Mouse (Mus musculus) heart, adult 2 months (tissue): Measurements from ENCODE around the gene Bbox1. TPM values are rescaled to one million over a fixed set of nuclear protein-coding genes. Genes with fewer than 3 reads are reported as not detected.

ENCODE experiments used
- DNase-seq, 2 experiments: peaks; one replicate each; pipeline ENCODE4 v3.0.0; 2021
- H3K27ac ChIP-seq: fragments of 200-600 bp; 2 replicates; pipeline ENCODE4 v1.8.1; 2022
- H3K27me3 ChIP-seq: fragments of 200-500 bp; 2 replicates; pipeline ENCODE4 v1.6.1; 2012; ENCODE audit warnings: mild to moderate bottlenecking, low read length, inconsistent platforms, mixed read lengths; ENCODE audit not compliant: control insufficient read depth, insufficient read depth
- H3K36me3 ChIP-seq: fragments of 200-500 bp; 2 replicates; pipeline ENCODE4 v1.6.1; 2012; ENCODE audit warnings: low read length, inconsistent platforms; ENCODE audit not compliant: control insufficient read depth, insufficient read depth
- H3K4me1 ChIP-seq: fragments of 200-500 bp; 2 replicates; pipeline ENCODE4 v1.6.1; 2011; ENCODE audit warnings: low read length; ENCODE audit not compliant: control insufficient read depth, insufficient read depth
- H3K4me3 ChIP-seq: fragments of 200-600 bp; 2 replicates; pipeline ENCODE4 v1.8.1; 2022
- H3K79me2 ChIP-seq: fragments of 200-500 bp; replicated peaks from 2 replicates; pipeline ENCODE4 v1.6.1; 2012; ENCODE audit warnings: mild to moderate bottlenecking, inconsistent platforms, low read length, moderate library complexity, mixed read lengths; ENCODE audit not compliant: control insufficient read depth, insufficient read depth
- H3K9ac ChIP-seq: fragments of 200-500 bp; 2 replicates; pipeline ENCODE4 v1.6.1; 2012; ENCODE audit warnings: low read depth, mild to moderate bottlenecking, control low read depth, inconsistent platforms, low read length, mixed read lengths
- CTCF ChIP-seq: fragments of 200-600 bp; IDR thresholded peaks from 2 replicates; pipeline ENCODE4 v1.8.1; 2022; ENCODE audit warnings: antibody characterized with exemption, mild to moderate bottlenecking, moderate library complexity
- EP300 ChIP-seq: fragments of 200-500 bp; IDR thresholded peaks from 2 replicates; pipeline ENCODE4 v1.6.1; 2011; ENCODE audit warnings: low read depth, low read length, control low read depth; ENCODE audit not compliant: insufficient read depth
- POLR2A ChIP-seq: fragments of 200-500 bp; IDR thresholded peaks from 2 replicates; pipeline ENCODE4 v1.6.1; 2011; ENCODE audit warnings: mild to moderate bottlenecking, low read depth, low read length, control low read depth; ENCODE audit not compliant: insufficient read depth
- WGBS: fragments of 180-500 bp; shearing (Covaris S2); methylation state at CpG from one replicate; pipeline ENCODE4 v1.1.7; 2018; 5-methylcytosine and 5-hydroxymethylcytosine counted together
- intact Hi-C: fragments of 180-260 bp; cut with DNase I; formaldehyde crosslinking; loops from one replicate; pipeline ENCODE4 v1.15.1; 2025
- long read RNA-seq: library from polyadenylated mRNA; stranded (forward); transcript quantifications from one replicate; pipeline ENCODE4 v2.0.0, GENCODE M21; 2021
- polyA plus RNA-seq: library from polyadenylated mRNA; depleted of rRNA; stranded (reverse); fragments of >200 nt; gene quantifications from 2 replicates; pipeline ENCODE4 v1.2.3, GENCODE M21; 2012; rRNA removed
- total RNA-seq, 2 experiments: library from RNA; stranded (reverse); gene quantifications; 2 replicates each; pipeline ENCODE4 v1.2.3; 2021

Gene Bbox1
- total RNA-seq, result under 1 TPM; 0.13 to 0.14 TPM
- 0.03 and 0.23 TPM in 2 replicates for polyA plus RNA-seq
- long read RNA-seq, result 0 reads

DNA sequence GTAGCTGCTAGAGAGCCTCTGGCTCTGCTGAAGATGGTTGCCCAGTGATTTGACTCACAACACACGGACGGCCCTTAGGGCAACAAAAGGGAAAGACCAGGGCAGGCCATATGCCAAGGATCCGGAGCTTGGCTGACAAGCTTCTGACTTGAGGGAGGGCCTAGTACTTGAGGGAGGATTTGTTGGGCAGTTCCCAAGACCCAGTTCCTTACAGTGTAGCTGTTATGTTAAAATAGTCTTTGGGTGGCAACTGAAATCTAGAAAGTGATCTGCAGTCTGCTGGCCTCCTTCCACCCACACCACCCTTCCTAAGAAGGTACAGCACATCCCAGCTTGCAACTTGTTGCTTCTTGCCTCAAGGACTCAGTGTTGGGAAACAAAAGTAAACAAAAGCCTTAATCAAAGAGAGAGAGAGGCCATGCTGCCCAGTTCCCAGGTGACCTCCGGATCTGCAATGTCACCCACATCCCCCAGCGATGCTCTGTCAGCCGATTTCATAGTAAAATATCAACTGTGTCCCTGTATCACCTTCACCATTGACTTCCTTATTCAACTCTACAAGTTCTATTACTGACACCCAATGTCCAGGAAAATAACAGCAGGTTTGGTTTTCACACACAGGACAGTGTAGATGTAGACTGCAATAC, at the start of gene Bbox1:
Gene Bbox1, minus strand, starts transcription at position 52 of the 647 bp plus-strand sequence.
- H3K9ac ChIP-seq, result no peak within 1 kb of the TSS
- no peak within 1 kb of the TSS for H3K27ac ChIP-seq
- 64% methylated on average over 6 of the region's 6 CpGs for WGBS
- H3K4me3 ChIP-seq, result no peak within 1 kb of the TSS
- peak in 1 of 2 experiments; percentile 18 for DNase-seq
- H3K79me2 ChIP-seq, result no peaks in the 10 kb centered on the region
- H3K36me3 ChIP-seq, result no peaks in the 10 kb centered on the region
- no peaks in the 10 kb centered on the region for H3K27me3 ChIP-seq
- TF ChIP-seq CTCF (no peak), EP300 (no peak), POLR2A (no peak)
- H3K4me1 ChIP-seq, result no peaks in the 10 kb centered on the region
- intact Hi-C loops, result no loop called here

DNA sequence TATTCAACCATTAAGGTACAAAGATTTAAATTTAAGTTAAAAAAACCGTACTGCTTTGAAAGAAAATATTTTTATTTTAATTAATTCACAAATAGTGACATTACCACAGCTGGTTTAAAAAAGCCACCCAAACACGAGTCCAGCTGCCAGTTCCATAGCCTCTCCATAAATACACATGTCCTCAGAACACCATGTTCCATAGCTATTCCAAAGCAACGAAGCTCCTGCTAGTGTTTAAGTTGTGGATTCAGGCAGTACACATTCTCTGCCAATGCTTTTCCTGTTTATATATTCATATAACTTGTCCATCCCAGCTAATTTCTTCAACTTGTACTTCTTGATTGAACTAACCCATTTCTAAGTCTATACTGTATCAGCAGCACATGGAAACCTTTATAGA, 49.5 kb upstream of the Bbox1 start:
- intact Hi-C loops, result no loop called here
- no peak for DNase-seq
- Histone ChIP-seq H3K79me2 (no peaks in the 10 kb centered on the region), H3K4me3 (no peak overlapping the region), H3K27ac (no peak overlapping the region), H3K9ac (no peak overlapping the region), H3K27me3 (no peaks in the 10 kb centered on the region), H3K4me1 (no peaks in the 10 kb centered on the region), H3K36me3 (no peaks in the 10 kb centered on the region)
- WGBS, result 61% methylated on average over 3 of the region's 3 CpGs
- TF ChIP-seq CTCF (no peak), EP300 (no peak)

DNA sequence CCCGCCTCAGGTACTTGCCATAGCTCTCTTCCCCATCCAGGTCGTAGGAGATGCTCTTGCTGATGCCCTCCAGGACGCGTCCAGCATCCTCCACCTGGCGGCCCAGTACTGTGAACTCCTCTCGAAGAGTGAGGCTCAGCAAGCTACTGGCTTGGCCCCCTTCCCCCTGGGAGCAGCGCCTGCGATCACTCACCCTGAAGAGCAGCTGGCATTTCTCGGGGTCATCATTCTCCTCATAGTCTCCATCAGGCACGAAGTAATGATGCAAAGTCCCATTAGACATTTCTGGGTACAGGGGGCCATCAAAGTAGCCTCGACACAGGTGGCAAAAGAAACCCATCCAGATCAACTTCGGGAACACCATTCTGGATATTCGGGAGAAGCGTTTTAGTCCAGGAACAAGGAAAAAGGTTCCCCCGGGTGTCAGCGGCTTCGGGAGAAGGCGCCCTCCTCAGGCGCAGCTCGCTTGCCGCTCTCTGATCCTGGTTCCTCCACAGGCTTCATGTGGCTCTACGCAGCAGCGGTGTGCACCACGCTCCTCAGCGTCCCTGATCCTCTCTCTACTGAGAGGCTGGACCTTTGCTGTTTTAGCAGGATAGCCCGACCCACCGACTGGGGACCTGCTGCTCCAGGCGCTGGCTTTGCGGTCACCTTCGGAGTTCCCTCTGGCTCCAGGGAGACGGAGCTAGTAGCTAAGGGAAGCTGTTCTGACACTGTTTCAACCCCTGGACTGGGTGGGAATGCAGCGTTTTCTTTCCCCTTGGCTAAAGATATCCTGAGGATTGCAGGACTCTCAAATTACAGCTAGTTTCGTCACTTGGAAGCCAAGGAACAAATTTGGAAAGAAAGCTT, 48.3 kb upstream of the Bbox1 start, which contains the start of gene Fibin:
Gene Fibin, minus strand, starts transcription at position 752 of the 852 bp plus-strand sequence.
- WGBS, result 4% methylated on average over 33 of the region's 33 CpGs
- 0 out of 2 replicates have a peak, but pooled peaks have one; percentile 39 for TF ChIP-seq EP300
- peak; percentile 51 for TF ChIP-seq CTCF
- TF ChIP-seq POLR2A, result peak; percentile 80
- intact Hi-C loops, result no loop called here
- DNase-seq, result peak; percentile 71 to 76
- Histone ChIP-seq H3K4me3 (peak within 1 kb of the TSS; percentile 41), H3K4me1 (no peaks in the 10 kb centered on the region), H3K36me3 (no peaks in the 10 kb centered on the region), H3K9ac (peak within 1 kb of the TSS; percentile 47), H3K79me2 (no peaks in the 10 kb centered on the region), H3K27ac (peak within 1 kb of the TSS; percentile 74), H3K27me3 (no peaks in the 10 kb centered on the region)

DNA sequence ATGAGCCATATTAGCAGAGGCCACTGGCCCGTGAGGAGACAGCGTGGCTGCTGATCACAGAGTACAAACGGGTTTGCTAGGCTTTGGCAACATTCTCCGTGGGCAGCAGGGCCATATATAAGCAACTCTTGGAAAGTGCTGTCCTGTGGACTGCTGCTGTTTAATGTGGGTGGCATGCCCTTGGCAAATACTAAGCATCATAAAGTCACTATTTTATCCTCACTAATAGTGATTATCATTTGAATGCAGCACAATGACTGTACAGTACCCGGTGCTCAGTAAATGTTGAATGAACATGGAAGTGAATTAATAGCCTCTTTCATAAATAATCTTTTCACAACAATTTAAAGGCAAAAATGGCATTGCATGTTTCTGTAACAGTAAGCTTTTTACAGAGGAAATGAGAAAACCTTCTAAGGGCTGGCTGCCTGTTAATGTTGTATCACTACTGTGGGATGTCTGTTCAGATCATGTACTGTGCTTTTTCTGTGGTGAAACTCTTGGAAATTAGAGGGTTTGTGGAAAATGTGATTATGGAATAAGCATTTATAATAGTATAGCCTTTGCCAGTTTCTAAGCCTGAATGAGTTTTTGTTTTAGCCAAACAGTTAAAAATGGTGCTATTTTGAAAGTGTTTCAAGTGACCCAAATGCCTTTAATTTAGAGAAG, 39.1 kb upstream of the Bbox1 start:
- intact Hi-C loops, result no loop called here
- Histone ChIP-seq H3K27ac (no peak overlapping the region), H3K4me3 (no peak overlapping the region), H3K36me3 (no peaks in the 10 kb centered on the region), H3K9ac (no peak overlapping the region), H3K79me2 (no peaks in the 10 kb centered on the region), H3K4me1 (peaks cover 2% of the 10 kb centered on the region; the same call in 1 of the 2 replicates), H3K27me3 (no peaks in the 10 kb centered on the region)
- DNase-seq, result no peak
- TF ChIP-seq POLR2A (no peak), EP300 (no peak), CTCF (no peak)
- WGBS, result 85% methylated on average over 5 of the region's 5 CpGs

DNA sequence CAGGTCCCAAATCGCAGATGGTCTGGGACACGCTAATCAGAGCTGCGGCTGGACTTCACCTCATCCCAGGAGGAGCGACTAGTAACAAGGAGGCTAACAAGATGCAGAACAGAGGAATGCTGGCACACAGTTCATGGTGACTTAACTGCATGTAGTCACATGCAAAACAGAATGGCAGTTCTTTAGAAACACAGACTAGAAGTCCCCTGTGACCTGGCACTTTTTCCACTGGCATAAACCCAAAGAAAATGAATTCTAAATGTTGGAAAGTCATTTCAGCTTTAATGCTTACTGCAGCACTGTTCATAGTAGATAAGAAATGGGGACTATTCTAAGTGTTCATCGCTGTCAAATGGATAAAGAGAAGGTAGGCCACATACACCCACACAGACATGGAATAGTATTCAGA, 37.5 kb upstream of the Bbox1 start:
- DNase-seq, result no peak
- H3K27me3 ChIP-seq, result no peaks in the 10 kb centered on the region
- H3K79me2 ChIP-seq, result no peaks in the 10 kb centered on the region
- H3K27ac ChIP-seq, result no peak overlapping the region
- intact Hi-C loops, result no loop called here
- H3K4me1 ChIP-seq, result peaks cover 2% of the 10 kb centered on the region; the same call in 1 of the 2 replicates
- TF ChIP-seq POLR2A (no peak), CTCF (no peak), EP300 (no peak)
- H3K4me3 ChIP-seq, result no peak overlapping the region
- H3K9ac ChIP-seq, result no peak overlapping the region
- no peaks in the 10 kb centered on the region for H3K36me3 ChIP-seq
- WGBS, result 40% methylated on average over 5 of the region's 5 CpGs

DNA sequence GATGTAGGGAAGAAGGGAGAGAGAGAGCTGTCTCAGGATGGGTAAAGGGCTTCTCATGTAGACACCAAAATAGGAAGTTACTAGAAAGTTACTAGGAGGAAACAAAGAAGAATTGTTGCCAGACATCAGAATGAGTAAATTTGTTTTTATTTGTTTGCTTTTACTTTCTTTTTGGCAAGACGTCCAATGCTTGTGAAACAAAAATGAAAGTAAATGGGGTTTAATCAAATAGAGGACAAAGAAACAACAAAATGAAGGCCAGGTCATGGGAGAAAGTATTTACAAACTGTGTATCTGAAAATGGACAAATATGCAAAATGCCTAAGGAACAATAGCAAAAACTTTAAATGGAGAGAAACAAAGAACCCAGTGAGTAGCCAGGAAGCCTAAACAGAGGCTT, 37.0 kb upstream of the Bbox1 start:
- 55% methylated on average over 1 of the region's 1 CpGs for WGBS
- TF ChIP-seq CTCF (no peak), POLR2A (no peak), EP300 (no peak)
- no peaks in the 10 kb centered on the region for H3K79me2 ChIP-seq
- intact Hi-C loops, result no loop called here
- H3K27me3 ChIP-seq, result no peaks in the 10 kb centered on the region
- DNase-seq, result no peak
- H3K4me3 ChIP-seq, result no peak overlapping the region
- no peak overlapping the region for H3K27ac ChIP-seq
- H3K36me3 ChIP-seq, result no peaks in the 10 kb centered on the region
- no peak overlapping the region for H3K9ac ChIP-seq
- H3K4me1 ChIP-seq, result peaks cover 2% of the 10 kb centered on the region; the same call in 1 of the 2 replicates
